Mouse (Mus musculus) R1 (cell line): ENCODE data around the gene Fam13a.

Experiments used
- DNase-seq: peaks from one replicate; pipeline ENCODE4 v3.0.0-alpha.2; 2018; ENCODE audit warnings: low read depth, low spot score

The Fam13a gene

DNA sequence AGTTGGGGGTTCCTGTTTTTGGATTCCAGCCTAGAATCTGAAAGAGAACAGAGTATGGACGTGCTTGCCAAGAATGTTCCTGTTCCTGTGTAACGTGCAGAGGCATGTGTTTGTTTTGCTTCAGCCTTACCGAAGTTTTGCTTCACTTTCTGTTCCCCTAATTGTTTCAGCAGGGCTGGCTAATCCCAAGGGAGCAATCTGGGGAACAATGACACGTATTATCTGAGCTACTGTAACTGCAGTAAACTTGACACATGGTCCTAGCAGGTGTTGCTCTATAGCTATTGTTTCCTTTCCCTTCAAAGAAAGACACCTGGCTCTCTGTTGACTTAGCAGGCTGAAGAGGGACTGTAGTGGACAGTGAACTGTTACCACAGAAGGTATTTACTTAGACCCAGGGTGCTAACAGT lies 25.3 kb downstream of the Fam13a start:
- DNase-seq = no peak

DNA sequence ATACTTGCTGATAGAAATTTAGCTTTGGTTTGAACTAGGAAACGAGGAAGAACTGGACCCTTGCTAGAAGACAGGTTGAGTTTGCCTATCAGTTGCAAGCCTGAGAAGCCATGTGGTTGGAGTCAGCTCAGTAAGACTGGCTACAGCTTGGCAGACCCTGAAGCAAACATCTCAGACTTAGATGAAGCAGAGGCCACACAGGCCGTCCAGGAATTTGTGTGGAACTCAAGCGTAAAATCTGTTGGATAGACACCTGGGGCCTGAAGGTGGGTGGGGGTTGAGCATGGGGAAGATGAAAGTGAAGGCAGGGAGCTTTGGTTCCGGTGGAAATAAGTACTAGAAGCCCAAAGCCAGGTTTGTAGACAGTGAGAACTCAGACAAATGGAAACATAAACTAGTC lies 25.8 kb downstream of the Fam13a start:
- DNase-seq = no peak

DNA sequence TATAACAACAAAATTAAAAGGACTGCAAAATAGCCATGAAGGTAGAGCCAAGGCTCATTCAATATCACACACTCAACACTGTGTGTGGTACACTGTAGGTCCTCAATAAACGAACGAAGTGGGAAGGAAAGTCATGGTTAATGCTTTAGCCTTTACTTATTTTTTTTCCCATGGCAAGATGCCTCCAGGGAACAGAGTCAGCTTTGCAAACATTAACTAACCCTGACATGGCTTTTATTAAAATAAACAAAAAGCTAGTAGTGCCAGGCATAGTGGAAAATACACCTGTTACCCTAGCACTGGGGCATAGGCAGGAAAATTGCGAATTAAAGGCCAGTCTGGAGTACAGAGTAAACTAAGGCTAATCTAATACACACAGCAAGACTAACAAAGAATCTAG lies 35.2 kb downstream of the Fam13a start:
- no peak for DNase-seq

DNA sequence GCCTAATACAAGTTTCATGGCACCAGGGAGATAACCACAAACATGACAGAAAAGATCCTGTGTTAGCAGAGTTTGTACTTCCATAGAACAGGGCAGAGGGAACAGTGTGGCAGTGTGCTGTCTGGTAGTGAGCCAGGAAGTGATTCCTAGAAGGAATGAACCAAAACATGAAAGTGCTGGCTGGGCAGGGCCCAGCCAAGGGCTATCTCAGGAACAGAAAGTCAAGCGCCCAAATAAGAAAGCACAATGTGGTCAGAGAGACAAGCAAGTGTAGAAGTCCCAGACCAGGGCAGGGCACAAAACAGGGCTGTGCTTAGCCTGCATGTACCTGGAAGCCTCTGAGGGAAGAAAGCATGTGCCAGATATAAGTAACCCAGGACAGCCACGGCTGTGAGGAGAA lies 35.6 kb downstream of the Fam13a start:
- DNase-seq = no peak

DNA sequence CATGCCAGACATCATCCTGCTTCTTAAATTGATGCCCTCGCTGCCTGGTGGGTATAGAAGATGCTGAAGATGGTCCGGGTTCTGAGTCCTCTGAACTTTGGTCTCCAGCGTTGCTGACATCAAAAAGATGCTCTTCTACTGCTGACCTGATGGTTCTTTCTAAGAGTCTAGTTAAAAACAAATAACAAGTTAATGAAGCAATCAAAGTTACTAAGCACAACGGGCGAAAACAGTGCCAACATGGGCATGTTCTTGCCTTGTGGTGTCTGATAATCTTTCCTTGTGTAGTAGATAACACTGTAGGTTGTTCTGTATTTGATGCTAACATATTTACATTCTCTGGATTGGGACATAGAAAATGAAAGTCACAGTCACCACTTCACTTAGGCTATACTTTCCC lies 37.2 kb downstream of the Fam13a start:
- DNase-seq = no peak

DNA sequence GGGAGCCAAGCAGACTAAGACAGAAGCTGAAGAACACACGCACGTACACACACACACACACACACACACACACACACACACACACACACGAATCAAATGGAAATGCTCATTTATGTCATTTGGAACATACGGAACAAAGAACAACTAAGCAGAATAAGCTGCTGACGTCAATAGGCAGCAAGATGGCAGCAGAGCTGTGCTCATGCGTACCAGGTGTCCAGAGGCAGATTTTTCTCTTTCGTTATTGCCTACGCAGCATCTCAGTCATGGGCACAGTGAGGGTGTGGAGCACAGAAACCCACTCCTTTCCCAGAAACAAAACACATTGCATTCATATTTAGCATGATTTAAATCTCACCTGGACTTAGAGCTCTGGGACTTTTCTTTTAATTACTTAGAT lies 39.2 kb downstream of the Fam13a start:
- no peak for DNase-seq

DNA sequence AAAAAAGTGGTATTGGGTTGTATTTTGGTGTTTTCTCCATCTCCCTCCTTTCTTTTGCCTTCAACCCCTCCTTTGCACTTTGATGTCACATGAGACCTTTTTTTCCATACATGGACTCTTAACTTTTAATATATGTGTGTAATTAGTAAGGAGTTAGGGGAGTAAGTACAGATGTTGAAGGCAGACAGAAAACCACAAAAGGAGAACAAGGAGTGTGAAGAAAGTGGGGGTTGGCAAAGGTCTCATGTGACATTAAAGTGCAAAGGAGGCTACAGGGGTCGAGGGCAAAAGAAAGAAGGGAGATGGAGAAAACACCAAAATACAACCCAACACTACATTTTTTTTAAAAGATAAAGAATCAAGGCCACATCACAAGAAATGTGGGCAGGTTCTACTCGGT lies 49.1 kb downstream of the Fam13a start:
- DNase-seq = no peak

DNA sequence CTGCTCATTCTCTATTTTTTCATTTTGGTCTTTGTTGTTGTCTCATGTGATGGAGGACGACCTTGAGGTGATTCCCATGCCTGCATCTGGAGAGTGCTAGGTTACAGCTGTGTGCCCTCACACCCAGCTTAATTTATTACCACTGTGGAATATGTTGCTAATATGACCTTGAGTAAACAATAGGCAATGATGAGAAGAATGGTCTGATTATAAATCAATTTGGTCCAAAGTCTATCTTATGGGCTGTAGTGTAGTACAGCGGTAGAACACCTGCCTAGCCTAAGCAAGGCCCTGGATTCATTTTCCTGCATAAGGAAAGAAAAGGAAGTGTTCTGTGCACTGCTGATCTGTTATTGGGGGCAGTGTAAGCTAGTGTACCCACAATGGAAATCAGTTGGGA lies 49.9 kb downstream of the Fam13a start:
- no peak for DNase-seq

DNA sequence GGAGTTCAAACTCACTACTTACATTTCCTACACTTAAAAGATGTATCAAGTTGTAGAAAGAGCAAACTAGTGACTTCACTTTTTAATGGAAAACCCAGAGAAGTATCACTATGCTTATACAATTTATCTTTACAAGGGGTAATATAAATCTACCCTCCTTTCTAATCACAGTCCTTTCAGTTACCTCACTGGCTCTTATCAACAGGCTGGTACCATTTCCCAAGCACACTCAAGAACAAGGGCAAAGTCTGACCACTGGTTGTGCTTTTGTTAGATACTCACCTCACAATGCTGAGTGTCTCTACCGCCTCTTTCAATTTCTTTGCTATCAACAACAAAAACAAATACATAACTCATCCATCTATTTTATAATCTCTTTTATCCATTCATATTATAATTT lies 51.5 kb downstream of the Fam13a start:
- no peak for DNase-seq

DNA sequence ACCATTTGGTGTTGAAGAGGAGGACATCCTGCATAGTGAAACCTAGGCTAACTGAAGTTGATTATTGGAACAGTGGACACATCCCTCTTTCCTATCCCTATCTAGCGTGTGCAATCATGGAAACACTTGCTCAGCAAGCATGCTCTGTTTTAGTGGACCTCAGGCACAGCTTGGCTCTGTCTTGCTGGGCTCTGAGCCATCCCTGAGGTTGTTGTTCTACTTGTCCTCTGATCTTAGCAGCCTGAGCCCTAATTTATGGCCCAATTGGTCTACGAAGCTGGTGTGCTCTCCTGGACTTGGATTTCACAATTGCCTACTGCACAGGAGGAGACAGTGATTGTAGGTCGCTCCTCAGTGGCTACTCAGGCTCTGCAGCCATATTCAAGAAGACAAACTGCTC lies 56.1 kb downstream of the Fam13a start:
- DNase-seq = no peak

DNA sequence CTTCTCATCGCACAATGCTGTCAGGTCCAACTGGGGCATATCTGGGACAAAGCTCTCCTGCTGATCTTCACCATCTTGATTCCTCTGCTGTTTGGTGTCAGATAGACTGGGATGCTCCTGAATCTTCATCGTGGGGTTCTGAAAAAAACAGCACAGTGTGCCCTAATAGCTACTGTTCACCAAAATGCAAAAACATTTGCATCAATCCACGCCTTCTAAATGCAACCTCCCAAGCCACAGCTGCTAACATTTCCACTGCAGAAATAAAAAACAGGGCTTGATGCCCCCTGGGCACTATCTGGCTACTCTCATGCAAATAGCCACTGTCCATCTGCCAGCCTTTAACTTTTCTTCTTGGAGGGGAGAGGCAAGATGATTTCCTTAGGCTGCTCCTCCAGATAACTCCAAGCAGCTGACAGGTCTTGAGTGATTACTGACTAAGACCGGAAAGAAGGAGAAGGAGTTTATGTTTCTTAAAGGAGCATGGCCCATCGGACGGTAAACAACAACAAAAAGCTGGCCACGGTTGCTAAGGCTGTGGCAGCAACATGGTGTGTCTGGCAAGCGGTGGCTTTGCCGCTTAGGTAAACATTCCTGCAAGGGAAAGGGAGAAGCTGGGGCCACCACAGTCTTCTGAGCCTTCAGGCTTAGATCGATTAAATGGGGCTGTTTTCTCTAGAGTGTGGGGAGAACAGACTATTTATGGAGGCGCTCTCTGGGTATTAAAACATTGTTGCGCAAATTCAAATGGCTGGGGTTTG lies 59.1 kb downstream of the Fam13a start:
- DNase-seq = no peak

DNA sequence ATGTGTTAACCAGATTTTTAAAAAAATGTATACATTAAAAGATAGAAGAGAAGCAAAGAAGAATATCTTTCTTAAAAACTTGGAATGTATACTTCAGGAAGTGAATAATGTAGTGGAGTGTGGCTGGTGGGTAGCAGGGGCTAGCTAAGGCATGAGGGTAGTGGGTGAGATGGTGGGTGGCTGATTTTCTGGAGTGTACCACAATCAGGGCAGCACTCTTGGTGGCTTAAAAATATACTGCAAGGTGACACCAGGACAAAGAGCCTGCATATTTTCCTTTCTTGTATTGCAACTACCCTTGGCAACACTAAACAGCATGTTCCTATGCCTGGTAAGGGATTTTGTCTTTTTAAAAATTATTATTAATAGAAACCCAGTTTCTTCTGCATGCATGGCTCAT lies 59.8 kb downstream of the Fam13a start:
- no peak for DNase-seq

DNA sequence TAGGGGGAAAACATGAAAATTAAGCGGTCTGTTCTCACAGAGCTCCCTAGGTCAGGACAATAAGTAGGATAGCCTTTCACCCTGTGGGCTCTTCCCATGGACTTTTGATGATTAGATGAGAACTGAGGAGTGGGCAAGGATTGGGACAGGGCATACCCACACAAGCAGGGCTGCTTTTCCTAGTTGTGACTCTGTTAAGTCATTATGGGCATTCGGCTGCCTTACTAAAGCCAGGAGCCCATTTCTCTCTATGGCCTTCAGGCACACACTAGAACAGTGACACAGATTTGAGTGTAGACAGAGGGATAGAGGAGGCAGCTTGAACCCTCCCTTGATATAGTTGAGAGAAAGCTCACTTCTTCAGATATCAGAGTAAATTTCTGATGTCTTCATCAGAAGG lies 60.3 kb downstream of the Fam13a start:
- DNase-seq = no peak

DNA sequence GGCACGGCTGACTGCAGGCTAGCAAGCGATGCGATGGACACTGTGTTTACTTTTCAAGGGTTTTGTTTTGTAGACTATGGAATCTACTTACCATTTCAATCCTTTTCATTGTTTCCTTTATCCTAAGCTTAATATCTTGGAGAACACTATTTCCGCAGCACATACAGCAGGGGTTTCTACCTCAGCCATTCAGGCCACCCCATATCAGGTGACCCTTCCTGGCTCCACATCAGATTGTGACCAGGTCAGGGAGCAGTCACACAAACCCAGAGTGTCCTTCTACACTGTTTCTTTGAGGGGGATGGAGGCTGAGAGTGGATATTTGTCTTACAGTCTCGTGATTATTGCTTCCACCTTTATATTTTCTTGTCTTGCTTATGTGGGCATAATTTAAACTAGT lies 61.7 kb downstream of the Fam13a start:
- no peak for DNase-seq

DNA sequence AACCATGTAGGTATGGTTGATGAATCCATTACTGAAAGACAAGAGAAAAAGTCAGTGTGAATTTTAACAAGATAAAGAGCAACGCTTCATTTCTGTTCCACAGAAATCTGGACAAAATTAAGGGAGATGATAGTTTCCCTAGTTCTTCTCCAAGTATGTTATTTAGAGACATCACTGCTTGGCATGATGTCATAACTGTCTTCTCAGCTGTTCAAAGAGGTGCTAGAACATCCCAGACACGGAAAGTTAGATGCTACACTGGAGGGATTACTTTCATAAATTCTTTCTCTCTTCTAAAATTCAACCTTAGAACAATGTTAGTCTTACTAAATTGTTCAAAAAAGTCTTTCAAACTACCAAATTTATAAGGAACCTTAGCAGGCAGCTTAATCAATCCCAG lies 63.8 kb downstream of the Fam13a start:
- DNase-seq = no peak

DNA sequence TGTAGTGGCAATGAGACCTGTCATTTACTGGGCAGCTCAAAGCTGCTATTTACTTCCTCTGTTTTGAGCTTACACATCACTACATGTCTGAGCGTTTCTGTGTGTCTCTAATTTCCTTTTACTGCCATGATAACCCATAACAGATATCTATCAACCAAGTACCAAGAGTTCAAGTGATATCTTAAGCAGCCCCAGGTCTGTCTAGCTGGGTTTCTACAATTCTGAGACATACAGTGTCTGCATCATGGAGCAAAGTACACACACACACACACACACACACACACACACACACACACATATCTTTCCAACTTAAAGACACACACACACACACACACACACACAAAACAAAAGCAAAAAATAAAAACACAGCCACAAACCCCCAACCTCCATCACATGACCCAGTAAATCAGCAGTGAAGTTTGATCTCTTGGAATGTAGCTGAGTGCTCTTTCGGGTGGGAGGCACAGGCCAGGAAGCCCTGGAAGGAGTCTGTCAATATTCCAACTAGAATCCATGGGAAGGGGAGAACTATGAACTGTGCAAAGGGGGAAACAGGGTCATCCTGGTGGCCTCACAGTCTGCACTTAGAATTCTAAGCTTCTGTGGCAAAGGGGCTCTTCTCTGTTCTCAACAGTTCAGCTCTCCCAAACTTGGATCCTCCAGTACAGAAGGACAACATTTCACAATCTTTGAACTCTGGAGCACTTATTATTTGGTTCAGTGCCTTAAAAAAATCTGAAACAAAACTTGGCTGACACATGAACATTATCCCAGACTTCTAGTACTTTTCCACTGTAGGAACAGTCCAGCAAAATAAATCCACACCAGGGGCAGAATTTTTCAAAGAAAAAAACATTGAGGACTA lies 73.0 kb downstream of the Fam13a start:
- no peak for DNase-seq

DNA sequence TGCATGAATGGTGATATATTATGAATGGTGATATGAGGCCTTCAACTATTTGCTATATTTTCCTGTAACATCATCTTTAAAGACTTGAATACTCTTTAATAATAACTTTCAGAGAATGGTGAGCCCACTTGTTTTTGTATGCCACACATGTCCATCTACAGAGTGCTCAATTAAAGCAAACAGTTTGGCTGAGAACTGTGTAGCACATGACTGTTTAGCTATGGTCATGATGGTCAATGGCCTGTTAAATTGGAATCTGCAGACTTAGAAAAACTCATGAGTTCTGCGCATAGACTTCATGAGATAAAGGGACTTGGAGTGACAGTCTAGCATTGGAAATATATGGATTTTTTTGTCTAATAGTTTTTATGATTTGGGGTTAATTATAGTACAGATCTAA lies 73.9 kb downstream of the Fam13a start:
- no peak for DNase-seq

DNA sequence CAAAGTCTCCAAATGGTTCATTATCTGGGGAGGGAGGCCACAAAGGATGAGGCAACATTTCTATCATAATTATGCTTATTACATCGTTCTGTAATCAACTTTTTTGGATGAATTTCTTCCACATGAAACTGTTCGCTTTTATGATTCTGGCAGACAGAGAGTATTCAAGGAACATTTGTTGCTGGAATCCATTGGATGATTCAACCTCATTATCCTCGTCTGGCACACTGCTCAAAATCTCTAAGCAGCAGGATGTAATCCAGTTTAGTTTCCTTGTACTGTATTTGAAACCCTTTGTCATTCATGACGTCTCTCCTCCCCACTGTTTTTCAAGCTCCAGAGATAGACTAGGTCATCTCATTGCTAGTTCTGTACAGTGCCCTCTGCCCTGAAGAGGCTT lies 77.5 kb downstream of the Fam13a start:
- DNase-seq = peak; percentile 6

DNA sequence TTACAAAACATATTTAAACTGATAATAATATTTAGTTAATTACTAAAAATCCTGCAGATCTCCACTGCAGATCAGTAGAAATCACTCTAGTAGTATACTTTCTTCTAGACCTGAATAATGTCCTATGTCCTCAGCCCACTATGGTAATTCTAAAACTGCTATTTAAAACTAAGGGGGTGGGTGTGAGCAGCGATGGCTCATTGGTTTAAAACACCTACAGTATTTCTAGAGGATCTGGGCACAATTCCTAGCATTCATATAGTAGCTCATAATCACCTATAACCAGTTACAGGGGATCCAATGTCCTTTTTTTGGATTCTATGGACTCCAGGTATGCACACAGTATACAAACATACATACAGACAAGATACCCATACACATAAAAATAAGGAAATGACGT lies 78.1 kb downstream of the Fam13a start:
- DNase-seq = no peak

DNA sequence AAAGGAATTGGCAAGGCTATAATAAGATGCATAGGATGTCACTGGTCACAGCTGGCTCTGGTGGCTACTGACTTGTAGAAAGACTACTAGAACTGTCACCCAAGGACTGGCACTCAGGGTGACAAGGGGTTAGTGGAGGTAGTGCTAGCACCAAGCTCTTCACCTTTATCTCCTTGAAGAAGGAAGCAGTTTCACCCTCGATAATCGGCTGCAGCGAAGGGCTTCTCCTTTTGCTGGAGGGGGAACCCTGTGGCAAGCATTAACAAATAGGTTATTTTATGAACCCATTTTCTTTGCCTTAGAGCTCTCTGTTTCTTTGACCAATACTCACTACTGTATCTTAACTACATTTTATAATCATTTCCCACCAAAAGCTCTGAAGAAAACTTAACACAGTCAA lies 80.4 kb downstream of the Fam13a start:
- DNase-seq = no peak

DNA sequence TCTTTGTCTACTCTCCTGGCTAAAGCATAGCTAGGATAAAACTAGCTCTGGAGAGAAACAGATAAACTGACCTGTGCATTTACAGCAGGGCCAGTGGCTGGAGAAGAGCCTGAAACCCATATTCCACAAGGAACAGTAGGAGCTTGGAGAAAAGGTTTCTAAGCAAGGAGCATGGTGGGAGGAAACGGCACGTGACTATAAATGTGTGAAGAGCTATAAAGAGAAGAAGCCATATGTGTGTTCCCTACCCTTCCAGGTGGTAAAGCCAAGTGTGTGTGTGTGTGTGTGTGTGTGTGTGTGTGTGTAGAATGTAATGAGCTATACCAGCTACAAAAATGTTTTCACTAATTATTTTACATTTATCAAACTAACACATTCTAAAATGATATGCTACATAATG lies 82.1 kb downstream of the Fam13a start:
- no peak for DNase-seq

DNA sequence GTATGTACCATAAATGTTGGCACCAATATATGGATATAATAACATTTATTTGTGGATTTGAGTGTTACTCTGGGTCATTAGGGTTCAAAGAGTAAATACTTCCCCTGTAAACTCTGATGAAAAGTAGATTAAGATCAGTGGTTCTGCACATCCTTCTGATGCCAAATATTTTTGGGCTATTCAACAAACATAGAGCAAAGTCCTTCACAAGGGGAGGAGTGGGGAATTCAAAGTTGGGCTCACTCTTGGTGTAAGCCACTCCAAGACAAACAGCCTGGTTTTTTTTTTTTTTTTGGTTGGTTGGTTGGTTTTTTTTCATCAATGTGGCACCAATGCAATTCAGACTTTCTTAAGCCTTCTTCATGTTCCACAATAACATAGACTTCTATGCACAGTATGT lies 86.6 kb downstream of the Fam13a start:
- no peak for DNase-seq

DNA sequence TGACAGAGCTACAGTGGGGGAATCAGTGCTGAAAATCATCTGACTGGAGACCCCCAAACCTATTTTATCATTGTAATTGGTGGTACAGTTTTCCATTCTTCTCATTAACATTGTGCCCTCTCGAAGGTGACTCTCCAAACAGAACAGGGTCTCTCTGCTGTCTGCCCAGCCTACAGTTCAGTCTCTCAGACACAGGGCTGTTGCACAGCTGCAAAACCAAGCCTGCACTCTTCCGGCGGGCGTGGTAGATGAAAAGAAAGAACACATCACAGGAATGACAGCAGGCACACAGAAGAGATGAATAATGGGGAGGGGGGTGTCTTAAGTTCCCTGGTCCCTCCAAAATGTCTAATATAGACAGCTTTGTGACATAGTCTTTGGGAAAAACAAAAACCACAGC lies 90.2 kb downstream of the Fam13a start:
- no peak for DNase-seq
